Mouse (Mus musculus): Measurements from ENCODE around the gene Sesn1.

GRCm38 (mm10) chr10:41810564-41811455 lies 1.1 kb downstream of the Sesn1 start:
- TF ChIP-seq CTCF (IDR thresholded peaks at IDR 0.05) (no peak), EP300 (IDR thresholded peaks at IDR 0.05) (peak; percentile 53)
